Mouse (Mus musculus) mouse trophoblast stem cell (cell line): ENCODE data around the gene Sel1l.

ENCODE experiments used
- in situ Hi-C, 2 experiments: fragments of 300-500 bp; cut with MseI, MboI; formaldehyde crosslinking; loops; 2 replicates in 1 of 2; 3 replicates in 1 of 2; pipeline ENCODE4 v1.15.1; 2025

The Sel1l gene

DNA sequence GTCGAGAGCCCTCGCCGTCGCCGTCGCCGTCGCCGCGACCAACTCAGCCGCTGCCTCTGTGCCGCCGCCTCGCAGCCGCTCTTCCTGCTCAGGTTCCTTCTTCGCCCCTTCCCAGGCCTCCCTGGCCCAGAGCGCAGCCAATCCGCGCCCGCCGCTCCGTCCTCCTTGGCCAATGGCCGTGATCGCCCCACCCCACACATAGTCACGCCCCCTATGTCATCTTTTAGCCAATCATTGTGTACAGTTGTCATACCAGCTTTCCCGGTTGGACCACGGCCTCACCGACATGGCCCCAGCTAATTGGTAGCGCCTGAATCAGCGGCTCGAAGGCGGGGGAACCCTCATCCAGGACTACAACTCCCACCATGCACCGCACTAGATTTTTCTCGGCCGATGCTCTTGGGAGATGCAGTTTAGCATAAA, at the start of gene Sel1l:
Sel1l (minus strand) TSS at position 113 of the 423 bp plus-strand sequence.
- in situ Hi-C loops, result no loop called here

DNA sequence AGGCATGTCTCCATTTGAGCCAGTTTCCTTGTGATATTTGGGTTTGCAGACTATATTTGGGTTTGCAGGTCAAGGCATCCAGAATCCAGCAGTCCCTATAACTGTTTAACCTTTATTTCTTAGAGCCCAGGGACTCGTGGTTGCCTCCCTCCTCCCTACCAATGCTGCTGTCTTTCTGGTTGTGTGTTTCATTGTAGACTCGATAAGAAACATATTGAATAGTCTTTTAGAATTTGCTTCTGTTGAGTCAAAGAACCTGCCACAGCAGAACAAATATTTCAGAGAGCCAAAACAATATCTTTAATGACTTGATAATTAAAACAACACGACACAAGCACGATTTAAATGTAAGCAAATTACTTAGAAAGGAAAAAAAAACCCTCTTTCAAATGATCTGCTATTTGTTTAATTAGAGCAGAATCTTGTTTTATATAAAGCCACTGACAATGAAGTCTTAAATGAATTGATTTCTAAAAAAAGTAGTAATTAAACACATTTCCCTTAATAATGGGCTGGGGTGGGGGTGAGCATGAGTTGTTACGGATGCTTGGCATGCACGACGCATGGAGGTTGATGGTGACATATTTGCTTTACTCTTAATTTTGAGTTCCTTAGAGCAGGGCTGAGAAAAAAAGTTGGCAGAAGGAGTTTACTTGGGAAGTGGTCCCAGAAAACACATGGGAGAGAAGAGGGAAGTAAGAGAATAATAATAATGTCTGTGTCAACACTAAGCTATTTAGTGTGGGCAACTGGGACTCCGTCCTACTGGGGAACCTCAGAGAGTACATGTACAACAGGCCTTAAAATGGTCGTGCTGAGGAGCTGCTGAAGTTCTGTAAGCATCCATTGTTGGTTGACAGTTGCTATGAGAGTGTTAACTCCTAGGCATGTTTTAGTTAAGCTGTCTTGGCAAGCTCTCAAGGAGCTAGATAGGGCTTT, 43.9 kb upstream of the Sel1l start:
- in situ Hi-C loops, result no loop called here

DNA sequence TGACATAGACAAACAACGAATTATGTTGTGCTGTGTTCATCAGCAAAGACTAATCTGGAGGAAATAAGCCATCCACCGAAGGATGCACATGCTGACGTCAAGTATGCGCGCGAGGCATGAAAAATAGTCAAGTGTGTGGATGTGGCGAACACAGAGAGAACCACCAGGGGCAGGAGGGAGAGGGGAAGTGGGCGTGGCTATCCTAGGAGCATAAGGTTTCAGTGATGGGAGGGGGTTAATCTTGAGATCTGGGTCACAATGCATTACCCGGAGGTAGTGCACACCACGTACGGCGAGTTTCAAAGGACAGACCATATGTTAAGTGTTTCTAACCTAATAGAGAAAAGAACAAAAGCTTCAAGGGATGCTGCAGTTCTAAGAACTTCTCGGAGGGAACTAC, 31.5 kb upstream of the Sel1l start:
- in situ Hi-C loops, result no loop called here

DNA sequence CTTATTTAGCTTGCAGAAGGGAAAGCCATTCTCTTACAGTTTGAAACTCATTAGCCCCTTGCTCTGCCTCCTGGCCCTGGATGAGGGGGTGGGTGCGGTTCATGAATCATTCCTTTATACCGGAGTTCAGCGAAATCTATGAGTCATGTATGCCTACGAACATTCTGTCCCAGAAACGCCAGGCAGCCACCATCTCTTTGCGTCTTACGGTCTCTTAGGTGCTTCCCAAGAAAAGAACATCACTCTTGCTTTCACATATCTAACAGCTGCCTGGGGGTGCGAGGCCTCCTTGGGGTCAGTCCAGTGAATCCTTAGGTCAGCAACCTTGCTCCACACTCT, 29.9 kb upstream of the Sel1l start:
- in situ Hi-C loops, result no loop called here

DNA sequence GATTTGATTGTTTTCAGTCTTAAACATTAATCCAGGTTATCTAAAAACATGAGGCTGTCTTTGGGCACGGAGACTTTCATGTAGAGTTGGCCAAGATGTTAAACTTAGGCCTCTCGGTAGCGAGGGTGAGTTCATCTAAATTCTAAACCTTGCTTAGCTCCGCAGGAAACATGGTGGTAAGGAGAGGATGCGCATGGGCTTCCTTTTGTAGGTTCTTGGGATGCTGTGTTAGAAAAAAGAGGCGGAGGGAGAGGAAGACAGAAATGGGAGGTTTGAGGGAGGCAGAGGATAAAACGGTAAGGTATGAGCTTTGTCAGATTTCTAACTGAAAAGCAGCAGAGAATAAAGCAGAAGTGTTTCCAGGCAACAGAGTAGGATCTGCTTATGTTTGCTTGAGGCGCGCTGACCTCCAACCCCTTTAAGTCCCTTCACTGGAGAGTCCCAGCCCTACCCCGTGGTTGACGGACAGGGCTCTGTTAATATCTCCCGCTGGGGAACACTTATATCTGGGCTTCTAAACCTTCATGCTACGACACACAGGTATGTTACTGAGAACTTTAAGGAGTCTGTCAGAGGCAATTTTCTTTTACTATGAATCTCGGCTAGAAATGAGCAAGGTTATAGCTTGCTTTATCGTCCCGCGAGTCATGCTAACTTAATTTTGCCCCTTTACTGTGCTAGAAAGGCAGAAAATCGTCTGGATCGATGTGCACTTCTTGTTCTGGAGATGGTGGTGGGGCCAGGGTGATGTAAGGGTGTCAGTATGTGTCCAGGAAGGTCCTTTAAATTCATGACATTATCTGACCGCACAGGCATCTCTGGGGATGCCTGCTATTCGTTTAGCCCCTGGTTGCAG, 29.3 kb upstream of the Sel1l start:
- in situ Hi-C loops, result no loop called here

DNA sequence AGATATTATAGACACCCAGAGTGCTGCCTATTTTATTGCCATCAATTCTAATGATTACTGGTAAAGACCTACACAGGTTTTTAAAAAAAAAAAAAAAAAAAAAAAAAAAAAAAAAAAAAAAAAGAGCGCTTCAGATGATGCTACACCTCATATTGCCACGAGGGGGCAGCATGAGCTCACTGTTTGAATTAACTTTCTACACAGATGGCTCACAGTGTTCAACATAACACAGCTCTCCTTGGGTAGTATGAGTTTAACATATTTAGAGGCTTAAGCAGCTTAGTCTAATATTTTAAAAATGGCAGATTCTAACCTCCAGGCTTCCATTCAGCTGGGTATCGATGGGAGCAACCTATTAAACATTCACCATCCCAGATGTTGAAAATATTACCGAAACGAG, 28.7 kb upstream of the Sel1l start:
- in situ Hi-C loops, result no loop called here

DNA sequence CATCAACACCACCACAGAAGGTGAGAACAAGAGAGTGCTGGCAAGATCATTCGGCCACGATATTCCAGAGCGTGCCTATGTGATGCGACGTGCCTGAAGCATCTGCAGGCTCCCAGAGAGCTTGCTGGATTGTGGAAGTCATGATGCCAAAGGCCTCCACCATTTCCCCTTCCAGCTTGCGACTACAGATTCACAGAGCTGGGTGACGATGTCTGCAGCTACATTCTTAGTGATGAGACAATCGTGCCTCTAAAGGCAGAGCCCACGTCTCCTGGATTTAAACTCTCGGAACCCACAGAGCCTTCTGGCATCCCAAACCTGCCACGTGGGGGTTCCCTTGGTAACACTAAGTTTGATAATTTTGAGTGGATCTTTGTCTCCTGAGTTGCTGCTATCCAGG, 21.7 kb upstream of the Sel1l start:
- in situ Hi-C loops, result no loop called here

DNA sequence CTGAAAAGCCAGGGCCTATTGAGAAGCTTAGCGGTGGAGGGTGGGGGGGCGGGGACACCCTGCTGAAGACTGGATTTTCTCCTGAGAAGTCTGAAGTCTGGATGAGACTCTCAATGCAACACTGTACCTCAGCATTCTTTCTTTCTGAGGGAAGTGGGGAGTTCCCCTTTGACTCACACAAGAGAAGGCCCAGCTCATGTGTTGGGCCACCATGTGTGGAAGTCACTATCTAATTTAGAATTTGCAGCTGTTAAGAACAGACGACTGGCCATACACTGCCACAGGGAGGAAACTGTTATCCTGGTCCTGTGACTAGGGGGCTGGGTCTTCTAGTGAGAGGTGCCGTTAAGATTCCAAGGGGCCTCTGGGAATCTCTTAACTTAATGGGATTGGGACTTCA, 20.4 kb upstream of the Sel1l start:
- in situ Hi-C loops, result no loop called here

DNA sequence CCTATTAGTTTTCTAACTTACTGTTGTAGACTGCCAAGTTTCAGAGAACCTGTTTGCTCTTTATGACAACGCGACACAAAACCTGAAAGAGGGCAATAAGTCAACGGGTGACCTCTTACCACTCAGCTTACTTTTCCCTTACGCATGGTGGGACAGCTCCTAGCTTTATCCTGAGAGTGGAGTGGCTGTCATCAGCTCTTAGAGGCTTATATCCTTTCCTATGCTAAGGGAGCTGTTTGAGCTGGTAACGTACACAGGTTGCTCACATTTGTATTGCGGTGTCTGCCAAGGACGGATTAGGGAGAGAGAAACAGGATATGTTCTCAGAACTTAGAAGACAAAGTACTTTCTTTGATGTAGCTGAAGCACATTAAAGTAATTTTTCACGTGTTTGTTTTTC, 5.4 kb upstream of the Sel1l start:
- in situ Hi-C loops, result no loop called here

DNA sequence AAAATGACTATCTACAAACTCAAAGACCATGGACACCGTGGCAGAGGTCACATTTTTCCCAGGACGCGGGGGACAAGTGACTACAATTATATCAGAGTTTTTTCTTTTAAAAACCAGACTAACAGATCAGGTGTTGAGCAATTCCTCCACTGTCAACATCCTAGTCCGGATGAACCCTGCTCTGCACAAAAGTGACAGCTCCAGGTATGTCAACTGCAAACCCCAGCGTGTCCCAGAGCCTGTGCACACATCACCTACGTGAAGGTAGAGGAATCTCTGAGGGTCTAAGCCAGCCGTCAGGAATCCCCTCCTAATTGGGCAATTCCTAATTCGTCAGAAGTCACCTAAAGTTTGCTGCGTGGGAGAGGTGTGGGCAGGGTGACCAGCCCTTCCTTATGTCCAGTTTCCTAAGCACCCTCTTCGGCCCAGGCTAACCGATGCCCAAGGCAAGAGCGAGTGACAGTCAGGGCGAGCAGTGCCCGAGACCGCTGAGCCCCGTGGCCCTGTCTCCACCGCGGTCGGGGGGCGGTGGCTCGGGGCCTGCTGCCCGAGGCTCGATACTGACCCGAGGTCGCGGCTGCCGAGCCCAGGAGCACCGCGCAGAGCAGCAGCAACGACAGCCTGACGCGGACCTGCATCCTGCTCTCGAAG, 438 bp downstream of the Sel1l start:
- in situ Hi-C loops, result no loop called here

DNA sequence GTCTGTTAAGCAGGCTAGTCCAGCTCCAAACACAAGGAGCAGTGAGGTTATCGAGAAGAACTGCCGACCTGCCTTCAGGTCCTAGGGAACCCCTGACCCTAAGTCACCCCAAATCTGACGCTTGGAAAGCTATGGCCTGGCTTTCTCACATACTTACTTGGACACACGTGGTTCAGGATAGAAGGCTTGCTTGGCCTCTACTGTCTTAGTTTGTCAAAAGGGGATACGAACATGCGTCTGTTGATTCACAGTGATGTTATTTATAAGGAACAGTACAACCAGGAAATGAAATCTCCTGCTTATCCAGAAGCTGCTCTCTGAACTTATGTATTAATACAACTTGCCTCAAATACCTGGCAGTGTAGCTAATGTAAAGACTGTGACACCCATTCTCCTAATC, 2.9 kb downstream of the Sel1l start:
- in situ Hi-C loops, result no loop called here

DNA sequence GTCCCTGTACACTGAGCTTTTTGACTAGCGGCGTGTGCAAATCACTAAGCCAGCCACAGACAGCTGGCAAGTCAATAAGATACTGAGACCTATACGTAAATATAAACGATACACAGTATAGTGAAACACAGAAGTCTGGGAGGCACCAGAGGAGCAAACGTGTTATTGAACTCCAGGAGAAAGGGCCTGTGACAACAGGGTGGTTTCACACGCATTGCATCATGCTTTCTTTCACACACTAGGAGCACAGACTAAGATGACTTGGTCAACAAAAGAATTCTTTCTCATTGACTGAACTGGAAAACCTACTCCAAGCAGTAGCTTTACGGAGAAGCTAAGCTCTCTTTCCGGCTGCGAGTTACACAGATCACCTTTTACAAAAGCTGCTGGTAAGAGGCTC, 3.6 kb downstream of the Sel1l start:
- in situ Hi-C loops, result no loop called here

DNA sequence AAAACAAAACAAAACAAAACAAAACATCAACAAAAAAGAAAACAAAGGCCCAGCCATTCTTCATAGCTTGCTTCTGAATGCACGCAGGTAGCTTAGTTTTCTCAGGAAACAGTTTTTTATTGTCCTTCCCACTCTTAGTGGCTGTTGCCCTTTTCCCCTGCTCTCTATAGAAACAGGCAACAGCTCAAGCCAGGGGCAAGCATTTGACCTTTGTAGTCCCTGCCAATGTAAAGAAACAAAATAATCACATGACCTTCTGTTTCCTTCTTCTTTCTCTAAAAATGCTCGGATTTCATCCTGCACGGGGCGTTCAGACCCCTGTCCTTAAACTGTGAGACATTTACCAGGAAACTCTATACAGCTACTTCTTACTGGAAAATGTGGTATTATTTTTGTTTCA, 4.4 kb downstream of the Sel1l start:
- in situ Hi-C loops, result no loop called here

DNA sequence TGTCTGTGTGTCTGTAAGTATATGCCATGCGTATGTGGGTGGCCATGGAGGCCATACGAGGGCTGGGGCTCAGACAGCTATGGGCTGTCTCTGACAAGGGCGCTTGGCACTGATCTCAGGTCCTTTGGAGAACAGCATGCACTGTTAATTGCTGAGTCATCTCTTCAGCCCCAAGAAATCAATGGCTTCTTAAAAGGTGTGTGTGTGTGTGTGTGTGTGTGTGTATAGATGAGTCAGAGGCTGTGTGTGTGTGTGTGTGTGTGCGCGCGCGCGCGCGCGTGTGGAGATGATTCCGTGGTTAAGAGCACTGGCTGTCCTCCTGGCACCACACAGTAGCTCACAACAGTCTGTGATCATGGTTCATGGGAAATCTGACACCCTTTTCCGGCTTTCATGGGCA, 5.1 kb downstream of the Sel1l start:
- in situ Hi-C loops, result no loop called here

DNA sequence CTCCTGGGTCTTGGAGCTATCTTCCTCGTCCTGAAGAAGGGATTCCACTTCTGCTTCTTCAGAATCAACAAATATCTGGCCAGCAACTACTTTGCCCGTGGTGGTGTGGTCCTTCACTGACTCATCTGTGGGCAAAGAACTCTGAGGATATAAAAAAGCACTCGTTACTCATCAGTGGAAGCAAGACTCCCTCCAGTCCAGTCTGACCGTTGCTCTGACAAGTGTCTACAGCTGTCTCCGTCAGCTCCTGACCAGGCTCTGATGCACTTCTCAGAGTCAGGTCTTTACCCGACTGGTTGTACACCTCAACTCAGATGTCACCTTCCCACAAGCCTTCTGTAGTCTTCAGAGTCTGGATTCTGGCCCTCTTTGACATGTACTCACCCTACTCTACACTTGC, 7.2 kb downstream of the Sel1l start:
- in situ Hi-C loops, result no loop called here

DNA sequence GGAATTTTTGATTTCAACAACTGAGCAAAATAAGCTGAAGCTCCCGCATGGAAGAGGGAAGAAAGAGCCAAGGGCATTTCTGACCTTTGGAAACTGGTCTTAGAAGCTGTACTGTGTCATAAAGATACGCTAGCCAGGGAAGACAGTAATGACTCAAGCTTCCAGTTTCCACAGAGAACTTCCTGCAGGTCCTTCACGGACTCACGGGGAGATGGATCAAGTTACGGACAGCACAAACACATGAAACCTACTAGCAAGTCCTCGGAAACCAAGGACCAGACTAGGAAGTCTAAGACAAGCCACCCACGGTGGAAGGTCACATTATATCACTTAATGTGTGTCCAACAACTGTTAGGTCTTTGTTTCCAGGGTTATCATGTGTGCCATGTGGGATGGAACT, 10.7 kb downstream of the Sel1l start:
- in situ Hi-C loops, result no loop called here

DNA sequence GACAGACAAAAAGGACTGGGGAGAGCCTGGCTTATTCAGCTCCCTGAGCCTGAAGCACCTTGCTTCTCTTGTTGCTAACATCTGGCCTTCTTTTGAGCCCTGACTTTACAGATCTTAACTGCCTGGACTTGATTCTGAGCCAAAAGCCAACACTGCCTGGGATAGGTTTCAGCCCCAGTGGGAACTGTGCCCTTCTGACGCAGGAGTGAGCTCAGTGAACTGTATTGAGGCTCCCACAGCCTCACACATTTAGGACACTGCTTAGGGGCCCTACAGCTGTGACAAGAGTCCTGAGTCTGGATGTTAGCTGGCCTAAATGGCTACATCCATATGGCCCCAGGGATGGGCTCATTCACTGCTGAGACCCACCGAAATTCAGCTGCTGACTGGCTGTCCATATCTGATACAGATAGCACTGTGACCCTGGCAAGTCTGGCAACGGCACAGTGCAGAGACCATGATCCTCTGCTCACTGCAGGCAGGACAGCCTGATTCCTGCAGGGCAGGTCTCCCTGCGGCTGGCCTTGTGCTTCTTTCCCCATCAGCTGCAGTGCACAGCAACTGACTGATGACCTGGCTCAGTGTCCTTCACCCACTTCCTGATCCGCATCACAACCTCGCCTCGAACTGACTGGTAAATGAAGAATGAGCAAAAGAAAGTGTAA, 11.4 kb downstream of the Sel1l start:
- in situ Hi-C loops, result no loop called here

DNA sequence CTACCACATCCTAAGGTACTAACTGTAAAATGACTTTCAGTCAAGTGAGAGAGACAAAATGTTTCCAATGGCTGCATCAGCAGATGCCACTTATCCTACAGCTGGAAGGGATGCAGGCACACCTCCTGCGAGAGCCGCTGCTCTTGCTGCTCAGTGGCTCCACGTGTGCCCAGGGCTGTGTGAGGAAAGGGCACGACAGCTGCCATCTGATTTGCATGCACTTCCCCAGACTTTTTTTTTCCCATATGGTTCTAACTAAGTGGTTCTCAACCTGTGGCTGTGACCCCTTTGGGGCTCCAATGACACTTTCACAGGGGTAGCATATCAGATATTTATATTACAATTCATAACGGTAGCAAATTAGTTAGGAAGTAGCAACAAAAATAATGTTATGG, 15.0 kb downstream of the Sel1l start:
- in situ Hi-C loops, result no loop called here

DNA sequence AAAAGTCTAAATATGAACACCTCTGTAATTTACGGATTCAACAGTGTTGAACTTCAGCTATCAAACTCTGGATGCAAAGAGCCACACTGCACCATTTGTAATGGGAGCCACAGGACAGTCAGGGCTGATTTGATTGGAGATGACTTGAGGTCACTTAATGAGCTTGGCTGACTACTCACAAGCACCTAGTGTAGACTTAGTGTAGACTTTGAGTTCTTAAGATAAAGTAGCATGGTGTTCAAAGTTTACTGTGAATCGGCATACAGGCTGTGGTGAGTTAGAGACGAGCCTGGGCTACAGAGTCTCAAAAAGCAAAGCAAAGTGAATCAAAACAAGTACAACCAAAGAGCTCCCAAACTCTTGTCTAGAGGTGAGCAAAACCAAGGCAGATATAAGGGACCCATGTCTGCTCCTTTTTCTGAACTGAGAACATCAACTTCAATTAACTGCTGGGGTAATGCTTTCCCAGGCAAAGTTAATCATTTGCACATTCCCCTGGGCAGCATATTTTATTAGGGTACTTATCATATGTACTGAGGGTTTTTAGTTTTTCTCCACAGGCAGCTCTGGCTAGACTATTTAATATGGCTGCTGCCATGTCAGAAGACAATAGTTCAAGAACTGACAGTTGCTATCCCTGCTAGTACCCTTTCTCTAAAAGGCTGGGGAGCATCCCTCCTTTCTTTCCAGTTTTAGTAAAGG, 15.6 kb downstream of the Sel1l start:
- in situ Hi-C loops, result no loop called here

DNA sequence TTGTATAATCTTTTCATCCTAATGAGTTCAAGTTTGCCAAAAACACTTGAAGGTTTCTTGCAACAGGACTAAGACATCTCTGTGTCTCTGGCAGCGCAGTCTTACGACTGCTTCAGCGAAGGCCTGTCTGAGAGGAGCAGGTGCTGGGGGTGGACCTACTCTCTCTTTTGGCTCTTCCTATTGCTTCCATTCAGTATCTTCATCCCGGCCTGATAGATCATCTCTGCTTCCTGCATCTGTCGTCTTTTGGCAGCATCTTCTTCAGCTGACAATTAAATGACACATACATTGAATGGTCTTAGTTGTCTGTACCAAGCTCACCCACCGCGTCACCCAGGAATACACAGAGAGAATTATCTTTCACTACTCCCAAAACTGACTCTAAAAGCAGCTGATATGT, 17.5 kb downstream of the Sel1l start:
- in situ Hi-C loops, result no loop called here

DNA sequence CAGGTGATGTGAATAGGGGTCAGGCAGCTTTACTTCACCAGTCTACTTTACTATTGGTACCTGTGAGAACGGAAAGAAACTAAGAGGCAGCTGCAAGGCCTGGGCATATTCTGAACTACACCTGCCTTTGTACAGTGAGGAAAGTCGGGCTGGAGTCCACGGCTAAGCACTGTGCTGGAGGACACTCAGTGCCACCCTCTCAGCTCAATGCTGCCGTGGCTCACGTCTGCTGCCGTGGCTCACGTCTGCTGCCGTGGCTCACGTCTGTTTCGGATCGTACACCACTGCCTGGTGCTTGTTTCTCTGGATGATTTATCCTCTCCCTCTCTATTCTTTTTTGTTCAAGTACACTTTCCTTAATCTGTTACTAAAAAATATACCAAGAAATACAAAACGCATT, 28.5 kb downstream of the Sel1l start:
- in situ Hi-C loops, result loop anchor here (25.0 kb wide), 1 partner anchor 408 kb away; no protein-coding TSS in a partner anchor
